Mouse (Mus musculus) liver, adult 2 months (tissue): Measurements from ENCODE around the gene Sowaha.

Experiments used
- CTCF ChIP-seq: fragments of 200-500 bp; IDR thresholded peaks from 2 replicates; pipeline ENCODE4 v1.5.1; 2011; ENCODE audit warnings: low read depth, low read length, control low read depth
- POLR2A ChIP-seq: fragments of 200-500 bp; IDR thresholded peaks from 2 replicates; pipeline ENCODE4 v1.6.1; 2011; ENCODE audit warnings: low read length, control low read depth; ENCODE audit not compliant: insufficient read depth; ENCODE audit errors: extremely low read depth

GRCm38 (mm10) chr11:53429182-53429581, 50.9 kb downstream of the Sowaha start:
- no peak for TF ChIP-seq CTCF
- TF ChIP-seq POLR2A: no peak
